Mouse (Mus musculus) heart, postnatal 36 days (tissue): ENCODE results near the gene Tlk2. TPM values are rescaled to one million over a fixed set of nuclear protein-coding genes. Genes with fewer than 3 reads are reported as not detected.
"Not testable (repeated sequence)": the region's sequence is repeated elsewhere in the genome, so short reads cannot be mapped to it uniquely, and the experiment has no call there.

Experiments used
- DNase-seq, 2 experiments: peaks; one replicate each; pipeline ENCODE4 v3.0.0; 2021 to 2022
- intact Hi-C: fragments of 180-260 bp; cut with DNase I; formaldehyde crosslinking; loops from one replicate; pipeline ENCODE4 v1.15.1; 2025
- total RNA-seq, 2 experiments: library from RNA; stranded (reverse); gene quantifications; 2 replicates each; pipeline ENCODE4 v1.2.3; 2021

Gene Tlk2
- 10 to 100 TPM; 39.6 to 41.2 TPM for total RNA-seq

DNA sequence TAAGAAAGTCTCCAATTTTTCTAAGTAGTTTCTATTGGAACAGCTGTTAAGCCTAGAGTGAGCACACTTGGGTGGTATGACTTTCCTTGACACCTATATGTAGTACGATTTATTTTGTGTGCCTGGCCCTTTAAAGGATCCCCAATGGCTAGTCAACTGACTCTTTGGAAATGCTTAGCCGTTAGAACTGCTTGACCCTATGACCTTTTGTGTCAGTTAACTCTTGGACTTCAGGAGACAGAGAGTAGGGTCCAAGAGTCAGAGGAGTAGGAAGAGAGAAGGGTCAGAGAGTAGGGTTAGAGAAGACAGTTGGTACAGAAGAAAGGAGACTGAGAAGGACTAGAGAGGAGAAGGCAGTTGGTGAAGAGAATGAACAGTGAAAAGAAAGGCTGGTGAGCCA is at the start of gene Tlk2:
TSS of gene Tlk2 (plus strand) at position 292 of the 400 bp plus-strand sequence.
- no peak for DNase-seq
- intact Hi-C loops, result no loop called here

DNA sequence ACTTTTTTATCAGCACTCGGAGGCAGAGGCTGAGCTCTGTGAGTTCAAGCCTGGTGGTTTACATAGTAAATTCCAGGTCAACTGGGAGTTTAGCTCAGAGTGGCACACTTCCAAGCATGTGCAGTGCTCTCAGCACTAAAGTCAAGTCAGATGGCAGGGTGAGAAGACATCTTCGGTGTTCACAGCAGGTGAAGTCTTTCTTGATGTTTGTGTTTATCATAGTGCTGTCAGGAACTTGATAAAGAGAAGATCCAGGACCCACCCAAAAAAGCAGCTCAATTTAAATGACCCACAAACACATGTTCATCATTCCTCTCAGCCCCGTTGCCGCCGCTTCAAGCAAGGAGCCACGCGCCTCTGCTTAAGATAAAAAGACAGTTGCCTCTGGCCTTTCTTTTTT is 42.9 kb upstream of the Tlk2 start:
- no peak for DNase-seq
- intact Hi-C loops, result no loop called here

- intact Hi-C loops, DNase-seq: not testable (repeated sequence)
Measured at GRCm38 (mm10) chr11:105137255-105137654, 41.4 kb upstream of the Tlk2 start.

DNA sequence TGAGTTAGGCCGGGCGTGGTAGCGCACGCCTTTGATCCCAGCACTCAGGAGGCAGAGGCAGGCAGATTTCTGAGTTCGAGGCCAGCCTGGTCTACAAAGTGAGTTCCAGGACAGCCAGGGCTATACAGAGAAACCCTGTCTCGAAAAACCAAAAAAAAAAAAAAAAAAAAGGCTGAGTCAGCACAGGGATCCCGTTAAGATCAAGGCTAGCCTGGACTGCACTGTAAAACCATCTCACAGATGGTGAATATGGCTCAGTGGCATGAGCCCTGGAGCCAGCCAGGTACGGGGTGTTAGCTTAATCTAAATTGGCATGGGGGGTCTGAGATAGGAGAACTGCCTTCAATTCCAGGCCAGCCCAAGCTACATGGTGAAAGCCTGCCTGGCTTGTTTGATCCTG is 38.1 kb upstream of the Tlk2 start:
- intact Hi-C loops, DNase-seq: not testable (repeated sequence)

DNA sequence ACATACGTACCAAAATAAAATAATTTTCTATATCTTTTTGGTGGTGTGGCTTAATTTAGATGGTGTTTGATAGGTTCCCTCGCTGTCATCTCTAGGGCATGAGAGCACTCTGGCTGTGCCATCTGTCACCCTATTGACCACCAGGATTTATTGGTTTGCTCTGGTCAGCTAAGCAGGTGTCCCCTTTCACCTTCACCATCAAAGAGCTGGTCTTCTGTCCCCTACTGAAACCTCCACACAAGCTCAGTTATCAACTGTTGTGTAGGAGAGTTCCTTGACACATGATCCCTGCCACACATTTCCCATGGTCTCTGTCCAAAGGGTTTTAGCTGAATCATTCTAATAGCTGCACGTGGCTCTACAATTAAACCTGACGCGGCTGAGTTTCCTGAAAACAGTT is 37.5 kb upstream of the Tlk2 start:
- intact Hi-C loops, result no loop called here
- DNase-seq, result no peak

GRCm38 (mm10) chr11:105143564-105143963 is 35.0 kb upstream of the Tlk2 start:
- intact Hi-C loops, result no loop called here
- DNase-seq, result no peak

DNA sequence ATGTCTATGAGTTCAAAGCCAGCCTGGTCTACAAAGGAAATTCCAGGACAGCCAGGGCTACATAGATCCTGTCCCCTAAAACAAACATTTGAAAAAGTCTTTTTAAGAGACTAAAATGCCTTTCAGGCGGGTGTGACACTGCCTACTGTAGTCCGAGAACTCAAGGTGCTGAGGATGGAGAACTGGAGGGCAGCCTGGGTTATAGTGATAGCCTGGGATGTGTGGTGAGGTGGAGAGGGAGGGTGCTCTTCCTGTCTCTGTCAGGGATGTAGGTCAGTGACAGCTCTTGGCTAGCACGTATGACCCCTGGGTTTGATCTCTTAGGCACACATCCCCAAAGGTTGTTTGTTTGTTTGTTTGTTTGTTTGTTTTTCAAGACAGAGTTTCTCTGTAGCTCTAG is 34.5 kb upstream of the Tlk2 start:
- intact Hi-C loops, result no loop called here
- no peak for DNase-seq

DNA sequence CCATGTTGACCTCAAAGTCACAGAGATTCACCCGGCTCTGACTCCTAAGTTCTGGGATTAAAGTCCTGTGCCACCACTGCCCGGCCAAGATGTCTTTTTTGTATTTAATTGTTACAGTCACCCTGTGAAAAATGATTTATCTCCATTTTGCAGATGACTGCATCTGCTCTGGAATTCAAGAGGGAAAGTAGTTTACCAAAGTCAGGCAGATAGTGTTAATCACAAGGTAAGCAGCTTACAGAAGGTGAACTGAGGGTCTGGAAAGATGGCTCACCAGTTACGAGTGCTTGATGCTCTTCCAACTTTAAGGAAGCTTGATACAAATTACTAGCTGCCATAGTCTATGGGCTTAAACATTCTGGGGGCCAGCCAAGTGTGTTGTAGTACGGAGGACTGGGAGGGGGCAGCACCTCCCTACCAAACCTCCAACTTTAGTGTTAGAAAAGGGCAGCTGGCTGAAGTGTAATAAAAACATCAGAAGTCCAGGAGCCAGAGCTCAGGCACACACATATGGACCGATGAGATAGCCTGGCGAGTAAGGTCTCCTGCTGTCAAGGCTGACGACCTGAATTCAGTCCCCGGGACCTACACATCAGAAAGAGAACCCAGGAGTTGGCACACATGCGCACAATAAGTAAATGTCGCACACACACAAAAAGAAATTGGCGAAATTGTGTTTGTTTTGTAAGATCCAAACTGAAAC is 33.9 kb upstream of the Tlk2 start:
- intact Hi-C loops, result no loop called here
- no peak for DNase-seq

GRCm38 (mm10) chr11:105145211-105145610 is 33.4 kb upstream of the Tlk2 start:
- intact Hi-C loops, result no loop called here
- no peak for DNase-seq

GRCm38 (mm10) chr11:105146593-105146992 is 32.0 kb upstream of the Tlk2 start, which contains the start of gene Gm10842:
Gm10842 (plus strand) TSS chr11:105146893.
- intact Hi-C loops, result no loop called here
- DNase-seq, result no peak

GRCm38 (mm10) chr11:105149353-105149752 is 29.3 kb upstream of the Tlk2 start:
- intact Hi-C loops, result no loop called here
- DNase-seq, result no peak

- no peak for DNase-seq
- intact Hi-C loops, result no loop called here
Measured at GRCm38 (mm10) chr11:105149766-105150165, 28.8 kb upstream of the Tlk2 start.

GRCm38 (mm10) chr11:105150691-105151090 is 27.9 kb upstream of the Tlk2 start:
- intact Hi-C loops, result no loop called here
- no peak for DNase-seq

- intact Hi-C loops, result no loop called here
- DNase-seq, result no peak
Measured at GRCm38 (mm10) chr11:105151226-105152016, 27.2 kb upstream of the Tlk2 start.

DNA sequence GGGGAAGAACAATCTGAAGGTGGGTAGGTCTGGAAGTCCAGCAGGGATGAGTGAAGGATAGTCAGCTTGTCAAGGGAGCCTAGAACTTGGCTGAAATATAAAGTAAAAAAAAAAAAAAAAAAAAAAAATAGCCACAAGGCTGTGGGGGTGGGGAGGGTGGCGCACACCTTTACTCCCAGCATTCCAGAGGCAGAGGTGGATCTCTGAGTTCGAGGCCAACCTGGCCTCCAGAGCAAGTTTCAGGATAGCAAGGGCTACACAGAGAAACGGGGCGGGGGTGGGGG is 26.6 kb upstream of the Tlk2 start:
- no peak for DNase-seq
- intact Hi-C loops, result no loop called here

DNA sequence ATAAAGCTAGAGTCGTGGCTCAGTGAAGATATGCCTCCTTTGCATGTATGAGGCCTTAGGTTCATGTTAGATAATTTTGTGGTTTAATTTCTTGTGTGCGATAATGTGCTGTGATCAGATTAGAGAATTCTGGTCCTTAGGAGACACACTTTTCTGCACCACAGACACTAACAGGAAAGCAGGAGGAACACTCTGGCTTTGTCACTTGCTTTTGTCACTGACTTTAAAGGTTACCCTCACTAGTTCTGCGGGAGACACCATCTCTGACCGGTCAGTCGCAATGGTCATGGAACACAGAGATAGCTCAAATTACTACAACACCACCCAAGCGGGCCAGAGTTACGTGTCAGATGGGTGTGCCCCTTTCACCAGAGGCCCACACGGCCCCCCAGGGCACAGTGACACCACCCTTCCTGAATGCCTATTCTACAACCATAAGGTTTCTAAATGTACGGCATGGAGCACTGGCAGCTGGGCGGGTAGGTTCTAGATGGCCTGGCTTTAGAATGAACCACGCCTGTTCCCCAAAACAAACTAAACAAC is 26.2 kb upstream of the Tlk2 start:
- intact Hi-C loops, result no loop called here
- DNase-seq, result no peak

DNA sequence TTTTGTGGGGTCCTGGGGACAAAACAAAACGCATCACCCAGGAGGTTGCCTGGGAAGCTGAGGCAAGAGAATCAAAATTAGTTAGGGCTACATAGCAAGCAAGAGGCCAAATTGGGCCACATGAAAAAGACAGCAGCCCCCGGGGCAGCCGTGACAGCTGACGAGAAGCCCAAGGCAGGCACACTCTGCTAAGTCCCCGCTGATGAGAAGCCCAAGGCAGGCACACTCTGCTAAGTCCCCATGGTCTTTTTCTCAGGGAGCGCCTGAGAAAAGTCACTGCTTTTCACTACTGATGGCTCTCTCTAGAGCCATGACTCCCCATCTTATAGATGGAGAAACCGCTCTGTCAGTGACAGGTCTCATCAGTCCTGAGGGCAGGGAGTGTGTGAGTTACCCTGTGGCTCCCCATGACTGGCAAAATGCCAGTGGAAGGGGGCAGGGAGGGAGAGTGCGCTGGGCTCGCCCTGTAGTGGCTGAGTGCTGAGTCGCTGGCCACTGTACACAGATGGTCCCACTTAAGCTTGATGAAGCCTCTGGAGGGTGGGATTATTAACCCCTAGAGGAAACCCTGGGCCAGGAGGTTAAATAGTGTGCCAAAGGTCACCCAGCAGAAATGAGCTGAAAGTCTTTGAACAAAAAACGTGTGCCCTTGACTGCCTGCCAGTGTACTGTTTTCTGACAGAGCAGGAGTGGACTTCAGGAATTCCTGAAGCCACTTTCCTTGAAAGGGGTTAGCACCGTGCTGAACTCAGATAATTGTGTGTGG is 25.4 kb upstream of the Tlk2 start:
- peak; percentile 18 to 40 for DNase-seq
- intact Hi-C loops, result no loop called here

- DNase-seq, result no peak
- intact Hi-C loops, result no loop called here
Measured at GRCm38 (mm10) chr11:105155915-105156314, 22.7 kb upstream of the Tlk2 start.

GRCm38 (mm10) chr11:105156748-105157267 is 21.8 kb upstream of the Tlk2 start:
- DNase-seq, result peak in 1 of 2 experiments; percentile 19
- intact Hi-C loops, result no loop called here

DNA sequence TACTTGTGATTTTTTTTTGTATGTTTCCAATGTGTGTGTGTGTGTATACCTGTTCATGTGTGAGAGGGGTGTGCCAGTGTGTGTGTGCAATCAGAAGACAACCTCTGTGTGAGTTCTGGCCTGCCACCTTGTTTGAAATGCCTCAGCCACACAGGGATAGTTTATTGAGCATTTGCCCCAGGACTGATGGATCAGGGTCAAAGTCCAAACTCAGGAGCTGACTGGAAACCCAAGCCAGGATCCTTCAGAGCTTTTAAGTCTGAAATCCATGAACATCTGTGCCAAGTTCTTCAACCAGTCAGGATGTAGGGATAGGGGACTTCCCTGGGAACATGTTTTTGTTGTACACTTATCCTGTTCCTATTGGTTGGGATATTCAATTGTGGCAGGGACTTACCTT is 20.6 kb upstream of the Tlk2 start:
- no peak for DNase-seq
- intact Hi-C loops, result no loop called here
